In genomic region chr15:89399716-89400115, GRCm38 (mm10) we compare ENCODE assay signal across 1 mouse cellular context.
A peak's percentile ranks its signal among the peaks of the same experiment; 100 is the strongest.
TF ChIP-seq lines count a peak whose summit lies in the region.

No protein-coding gene starts in this region.

TF ChIP-seq in MEL, 35 proteins besides CTCF, POLR2A, EP300 and RAD21:
- TF ChIP-seq TCF12 (IDR thresholded peaks at IDR 0.05; ENCODE audit: low read depth, low read length) (peak; percentile 67), BHLHE40 (IDR thresholded peaks at IDR 0.05; ENCODE audit: borderline replicate concordance, low read depth, low read length) (peak; percentile 97), POLR2AphosphoS2 (IDR thresholded peaks at IDR 0.05; ENCODE audit: low read length) (no peak), SIN3A (IDR thresholded peaks at IDR 0.05; ENCODE audit: low read length) (peak; percentile 23; the same call in 1 of the 2 replicates), ETS1 (IDR thresholded peaks at IDR 0.05; ENCODE audit: low read depth, low read length) (peak; percentile 44; the same call in 1 of the 2 replicates), GATA1 (IDR thresholded peaks at IDR 0.05; ENCODE audit: low read depth, low read length) (peak; percentile 74), RCOR1 (IDR thresholded peaks at IDR 0.05; ENCODE audit: low read depth, low read length) (peak; percentile 71), TBP (IDR thresholded peaks at IDR 0.05; ENCODE audit: low read depth, low read length) (no peak)
